Mouse (Mus musculus): ENCODE measurements around the gene Anxa6. TPM values are rescaled to one million over a fixed set of nuclear protein-coding genes. Genes with fewer than 3 reads are reported as not detected.
A peak's percentile ranks its signal among the peaks of the same experiment; 100 is the strongest.

Anxa6 gene
- 100 to 1,000 TPM; 121 to 184 (median 133) TPM for total RNA-seq (2022)

GRCm38 (mm10) chr11:55033040-55033660, at the start of gene Anxa6:
Gene Anxa6 (minus strand): TSS chr11:55033445.
- DNase-seq = peak; percentile 79

- no peak for DNase-seq
These were observed 48.0 kb upstream of the Anxa6 start for GRCm38 (mm10) chr11:55081206-55081605.

- DNase-seq = no peak
These were observed 45.9 kb upstream of the Anxa6 start for GRCm38 (mm10) chr11:55079180-55079579.

GRCm38 (mm10) chr11:55078502-55078901, 45.3 kb upstream of the Anxa6 start:
- no peak for DNase-seq

GRCm38 (mm10) chr11:55077331-55078231, 44.3 kb upstream of the Anxa6 start, which contains the start of gene Ccdc69:
Gene Ccdc69 (minus strand): TSS chr11:55078131.
- peak; percentile 78 for DNase-seq

- DNase-seq = no peak
These were observed 43.0 kb upstream of the Anxa6 start for GRCm38 (mm10) chr11:55076234-55076633.

- no peak for DNase-seq
These were observed 42.4 kb upstream of the Anxa6 start for GRCm38 (mm10) chr11:55075602-55076001.

- DNase-seq = no peak
These were observed 39.9 kb upstream of the Anxa6 start for GRCm38 (mm10) chr11:55073191-55073590.

GRCm38 (mm10) chr11:55072467-55072866, 39.2 kb upstream of the Anxa6 start:
- DNase-seq = no peak

- DNase-seq = no peak
These were observed 38.1 kb upstream of the Anxa6 start for GRCm38 (mm10) chr11:55071344-55071743.

GRCm38 (mm10) chr11:55069023-55069422, 35.8 kb upstream of the Anxa6 start:
- DNase-seq = no peak

- DNase-seq = no peak
These were observed 33.7 kb upstream of the Anxa6 start for GRCm38 (mm10) chr11:55066921-55067320.

- DNase-seq = no peak
These were observed 29.6 kb upstream of the Anxa6 start for GRCm38 (mm10) chr11:55062856-55063255.

- no peak for DNase-seq
These were observed 27.6 kb upstream of the Anxa6 start for GRCm38 (mm10) chr11:55060802-55061201.

GRCm38 (mm10) chr11:55057511-55057910, 24.3 kb upstream of the Anxa6 start:
- no peak for DNase-seq

- no peak for DNase-seq
These were observed 17.7 kb upstream of the Anxa6 start for GRCm38 (mm10) chr11:55050837-55051510.

- DNase-seq = peak; percentile 45
These were observed 13.4 kb upstream of the Anxa6 start for GRCm38 (mm10) chr11:55046600-55046999.

- DNase-seq = no peak
These were observed 8.1 kb upstream of the Anxa6 start for GRCm38 (mm10) chr11:55041348-55041747.

- no peak for DNase-seq
These were observed 6.3 kb upstream of the Anxa6 start for GRCm38 (mm10) chr11:55039591-55039990.

GRCm38 (mm10) chr11:55036601-55037000, 3.4 kb upstream of the Anxa6 start:
- no peak for DNase-seq

GRCm38 (mm10) chr11:55032286-55032685, 959 bp downstream of the Anxa6 start:
- DNase-seq = no peak

GRCm38 (mm10) chr11:55031991-55032280, 1.3 kb downstream of the Anxa6 start:
- DNase-seq = no peak

Data from adrenal gland, adult 8-10 months (tissue).